Mouse (Mus musculus) fibroblast of lung, adult 2 months (primary cell): ENCODE measurements around the gene Adamtsl3.

ENCODE experiments used
- DNase-seq: peaks from one replicate; pipeline ENCODE4 v3.0.0-alpha.2; 2011; ENCODE audit warnings: low read depth

The Adamtsl3 gene

GRCm38 (mm10) chr7:82335211-82336121 lies at the start of gene Adamtsl3:
Gene Adamtsl3, plus strand, starts transcription at chr7:82335694.
- no peak for DNase-seq

GRCm38 (mm10) chr7:82287242-82287641 lies 48.3 kb upstream of the Adamtsl3 start:
- DNase-seq = no peak

DNA sequence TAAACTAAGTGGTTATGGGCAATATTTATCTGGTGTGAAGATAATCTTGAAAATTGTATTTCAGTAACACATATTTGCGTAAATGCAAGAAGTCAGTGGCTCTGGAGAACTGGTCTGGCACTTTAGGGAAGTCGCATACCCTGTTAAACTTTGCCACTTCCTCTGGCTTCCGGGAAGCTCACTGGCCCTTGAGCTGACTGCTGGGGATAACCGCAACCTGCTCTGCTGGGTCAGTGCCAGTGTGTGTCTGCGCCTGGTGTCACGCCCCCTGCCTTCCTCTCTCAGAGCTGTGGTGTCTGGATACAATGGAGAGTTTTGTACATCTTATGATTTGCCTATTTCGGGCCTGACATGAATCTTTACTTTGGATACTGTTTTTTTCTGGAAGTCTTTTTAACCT lies 42.1 kb upstream of the Adamtsl3 start:
- DNase-seq = no peak

- peak; percentile 24 for DNase-seq
These were observed 41.4 kb upstream of the Adamtsl3 start for GRCm38 (mm10) chr7:82294083-82294482.

DNA sequence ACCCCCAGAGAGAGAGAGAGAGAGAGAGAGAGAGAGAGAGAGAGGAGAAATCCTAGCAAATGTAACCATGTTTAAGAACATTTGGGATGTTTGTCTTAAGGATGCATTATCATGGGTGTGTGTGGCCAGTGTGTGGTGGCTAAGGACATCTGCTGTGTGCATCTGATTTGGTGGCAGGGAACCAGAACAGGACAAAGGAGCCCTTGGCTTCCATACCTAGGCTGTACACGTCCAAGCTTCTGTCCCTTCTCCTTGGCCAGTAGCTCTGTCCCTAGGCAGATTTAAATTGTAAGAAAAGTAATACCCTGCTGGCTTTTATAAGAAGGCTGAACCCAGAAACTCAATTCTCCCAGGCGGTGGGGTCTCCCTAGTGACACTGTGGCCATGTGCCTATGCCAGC lies 40.9 kb upstream of the Adamtsl3 start:
- DNase-seq = no peak

DNA sequence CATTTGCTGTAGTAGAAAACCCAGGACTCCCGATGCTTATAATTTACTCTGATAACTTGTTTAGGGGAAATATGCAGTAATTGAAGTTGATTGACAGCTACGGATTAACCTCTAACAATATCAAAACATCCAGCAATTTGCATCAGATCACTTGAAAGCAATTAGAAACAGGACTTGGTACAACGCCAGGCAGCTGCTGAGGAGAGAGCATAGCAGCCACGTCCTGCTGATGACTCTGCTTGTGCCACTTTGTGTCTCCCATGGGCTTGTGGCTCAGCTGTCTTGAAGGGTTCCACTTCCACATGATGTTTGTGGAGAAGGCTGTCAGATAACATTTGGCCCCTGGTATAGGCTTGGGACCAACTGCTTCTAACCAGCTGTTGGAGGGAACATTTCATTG lies 27.1 kb upstream of the Adamtsl3 start:
- DNase-seq = no peak

DNA sequence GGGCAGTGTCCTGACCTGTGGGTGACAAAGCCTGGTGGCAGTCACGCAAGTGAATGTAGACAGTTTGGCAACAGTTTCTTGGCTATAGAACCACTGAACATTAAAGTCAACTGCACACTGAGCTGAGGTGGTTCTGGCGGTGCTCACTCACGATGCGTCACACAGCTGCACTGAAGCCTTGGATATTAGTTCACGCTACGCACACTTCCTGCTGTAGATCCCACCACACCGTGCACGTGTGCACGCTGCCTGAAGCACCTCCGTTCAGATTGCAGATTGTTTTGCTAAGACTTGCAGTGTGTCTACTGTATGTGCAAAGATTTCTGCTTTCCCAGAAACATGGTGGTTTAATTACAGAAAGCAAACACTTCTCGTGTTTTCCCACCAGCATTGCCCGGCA lies 17.0 kb upstream of the Adamtsl3 start:
- DNase-seq = no peak

DNA sequence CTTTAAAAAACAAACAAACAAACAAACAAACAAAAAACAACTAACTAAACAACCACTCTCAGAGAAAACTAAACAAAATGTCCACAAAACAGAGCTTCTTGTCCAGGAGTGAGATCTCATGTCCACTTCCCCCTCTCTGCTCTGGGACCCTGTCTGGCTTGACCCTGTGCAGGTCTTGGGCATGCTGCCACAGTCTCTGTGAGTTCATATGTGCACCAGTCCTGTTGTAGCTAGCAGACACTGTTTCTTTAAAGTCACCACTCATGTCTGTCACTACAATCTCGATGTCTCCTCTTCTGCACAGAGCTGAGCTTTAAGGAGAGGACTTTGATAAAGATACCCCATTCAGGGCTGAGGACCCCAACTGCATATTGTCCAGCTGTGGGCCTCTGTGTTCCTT lies 8.9 kb upstream of the Adamtsl3 start:
- DNase-seq = no peak

GRCm38 (mm10) chr7:82327201-82327600 lies 8.3 kb upstream of the Adamtsl3 start:
- no peak for DNase-seq

GRCm38 (mm10) chr7:82327881-82328280 lies 7.6 kb upstream of the Adamtsl3 start:
- DNase-seq = no peak

DNA sequence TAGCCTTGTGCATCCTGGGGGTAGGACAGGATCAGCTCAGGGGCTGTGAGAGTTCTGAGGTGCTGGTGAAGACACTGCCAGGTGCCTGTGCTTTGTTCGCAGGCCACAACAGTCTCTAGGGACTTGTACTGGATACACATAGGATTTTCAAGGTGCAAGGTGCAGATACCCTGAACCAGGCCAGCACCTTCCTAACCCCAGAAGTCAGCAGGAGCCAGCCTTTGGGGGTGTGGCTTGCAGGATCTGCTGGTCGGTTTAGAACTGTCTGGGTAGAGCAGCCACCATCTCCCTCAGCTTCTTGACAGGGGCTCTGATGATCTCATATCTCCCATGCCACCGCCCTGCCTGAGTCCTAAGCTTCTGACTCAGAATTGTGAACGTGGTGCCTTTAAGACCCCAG lies 5.7 kb upstream of the Adamtsl3 start:
- DNase-seq = no peak

GRCm38 (mm10) chr7:82330860-82331259 lies 4.6 kb upstream of the Adamtsl3 start:
- no peak for DNase-seq

DNA sequence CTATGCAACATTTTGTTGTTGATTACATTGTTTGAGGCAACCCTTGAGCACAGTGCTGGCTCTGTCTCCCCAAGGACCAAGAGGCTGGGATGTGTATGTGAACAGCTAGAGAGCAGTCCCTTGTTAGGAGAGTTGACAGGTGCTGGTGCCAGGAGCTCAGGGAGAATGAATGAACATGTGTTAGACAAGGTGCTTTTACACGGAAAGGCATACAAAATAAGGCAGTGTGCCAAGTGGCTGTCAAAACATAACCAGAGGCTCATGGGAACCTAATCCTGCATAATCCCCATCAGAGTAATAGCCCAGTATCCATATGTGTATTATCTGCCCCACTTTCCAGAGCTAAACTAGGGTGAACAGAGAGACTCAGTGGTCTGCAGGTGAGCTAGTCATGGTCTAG lies 1.5 kb upstream of the Adamtsl3 start:
- DNase-seq = no peak

GRCm38 (mm10) chr7:82336132-82336531 lies 638 bp downstream of the Adamtsl3 start:
- DNase-seq = no peak

DNA sequence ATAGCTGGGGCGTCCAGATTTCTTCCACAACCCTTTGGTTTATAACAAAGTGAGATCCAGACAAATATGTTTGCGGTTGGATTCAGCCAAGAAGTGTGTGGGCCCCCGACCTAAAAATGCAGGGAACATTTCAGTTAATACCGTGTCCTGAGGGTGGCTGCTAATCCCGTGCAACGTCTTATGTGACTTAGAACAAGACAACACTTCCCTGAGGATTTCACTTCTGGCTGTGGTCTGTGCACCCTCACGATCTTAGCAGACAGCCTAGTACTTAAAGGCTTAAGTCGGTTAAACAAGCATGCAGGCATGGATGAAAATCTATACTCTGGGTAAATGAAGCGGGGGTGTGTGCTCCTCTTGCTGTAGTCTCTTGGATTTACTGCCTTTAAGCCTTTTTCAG lies 2.6 kb downstream of the Adamtsl3 start:
- no peak for DNase-seq

GRCm38 (mm10) chr7:82338532-82338931 lies 3.0 kb downstream of the Adamtsl3 start:
- DNase-seq = no peak

GRCm38 (mm10) chr7:82339214-82339613 lies 3.7 kb downstream of the Adamtsl3 start:
- no peak for DNase-seq

GRCm38 (mm10) chr7:82341476-82341875 lies 6.0 kb downstream of the Adamtsl3 start:
- no peak for DNase-seq

GRCm38 (mm10) chr7:82346706-82347105 lies 11.2 kb downstream of the Adamtsl3 start:
- DNase-seq = no peak

- no peak for DNase-seq
These were observed 14.3 kb downstream of the Adamtsl3 start for GRCm38 (mm10) chr7:82349796-82350195.

- no peak for DNase-seq
These were observed 14.9 kb downstream of the Adamtsl3 start for GRCm38 (mm10) chr7:82350421-82350820.

GRCm38 (mm10) chr7:82359146-82359545 lies 23.7 kb downstream of the Adamtsl3 start:
- DNase-seq = no peak

- DNase-seq = no peak
These were observed 24.2 kb downstream of the Adamtsl3 start for GRCm38 (mm10) chr7:82359674-82360073.

DNA sequence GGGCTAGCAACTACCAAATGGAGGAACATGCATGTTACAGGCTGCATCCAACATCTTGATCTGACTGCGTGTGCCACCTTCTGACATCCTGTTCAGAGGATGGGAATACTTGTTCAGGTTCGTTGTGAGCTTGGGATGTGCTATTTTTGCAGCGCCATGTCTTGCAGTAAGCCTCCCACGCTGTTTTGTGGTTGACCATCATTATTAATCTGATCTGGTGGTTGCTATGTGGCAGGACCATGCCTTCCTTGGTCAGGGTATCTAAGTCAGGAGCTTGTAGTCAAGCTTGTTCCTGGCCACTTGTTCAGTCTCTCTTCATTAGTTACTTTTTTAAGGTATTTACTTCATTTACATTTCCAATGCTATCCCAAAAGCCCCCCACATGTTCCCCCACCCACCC lies 24.7 kb downstream of the Adamtsl3 start:
- no peak for DNase-seq
